Mouse (Mus musculus) cerebellum, adult 2 months (tissue): Measurements from ENCODE around the gene Srms.

Experiments
- CTCF ChIP-seq: fragments of 200-500 bp; IDR thresholded peaks from 2 replicates; pipeline ENCODE4 v1.5.1; 2011; ENCODE audit warnings: low read depth, mild to moderate bottlenecking, control low read depth, low read length, moderate library complexity, borderline replicate concordance; ENCODE audit not compliant: insufficient read depth
- POLR2A ChIP-seq: fragments of 200-500 bp; IDR thresholded peaks from 2 replicates; pipeline ENCODE4 v1.6.1; 2011; ENCODE audit warnings: low read length, control low read depth, borderline replicate concordance; ENCODE audit not compliant: insufficient read depth

GRCm38 (mm10) chr2:181233443-181233842 lies 20.5 kb upstream of the Srms start:
- TF ChIP-seq CTCF: no peak
- TF ChIP-seq POLR2A: no peak
